ENCODE assay signal across 8 mouse cellular contexts in the genomic region with DNA sequence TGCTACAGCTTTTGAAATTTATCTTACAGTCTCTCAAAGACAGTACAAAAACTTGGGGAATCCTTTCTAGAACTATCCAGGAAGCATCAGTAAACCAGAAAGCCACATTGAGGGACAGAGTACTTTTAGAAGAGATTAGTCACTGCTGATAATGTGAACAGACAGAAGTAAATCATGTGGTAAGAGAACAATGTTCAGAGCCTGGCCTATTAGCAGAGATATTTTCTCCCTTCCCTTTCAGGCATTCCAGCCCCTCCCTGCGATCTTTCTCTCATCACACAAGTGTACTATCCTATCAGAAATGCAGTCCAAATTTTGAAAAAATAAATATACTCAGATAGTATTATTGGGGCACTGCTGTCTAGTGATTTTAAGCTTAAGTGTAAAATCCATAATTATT. TPM values are rescaled to one million over a fixed set of nuclear protein-coding genes. Genes with fewer than 3 reads are reported as not detected.
DNase-seq lines count a peak whose midpoint lies in the region; ATAC-seq lines count a peak whose summit lies in the region.

No protein-coding gene starts in this region.

- 79% methylated on average over 1 of the region's 1 CpGs for WGBS in hindbrain, embryonic 10.5 days
- 87% methylated on average over 1 of the region's 1 CpGs for whole genome bisulfite sequencing in hindbrain, embryonic 11.5 days
- 79% methylated on average over 1 of the region's 1 CpGs for WGBS in hindbrain, embryonic 15.5 days
- WGBS in midbrain, embryonic 14.5 days: 79% methylated on average over 1 of the region's 1 CpGs

- H3K4me1 ChIP-seq in hindbrain, embryonic 10.5 days (replicated peaks): peaks cover 8% of the 10 kb centered on the region
- no peaks in the 10 kb centered on the region for H3K4me1 ChIP-seq in hindbrain, embryonic 11.5 days (replicated peaks; ENCODE audit: control insufficient read depth, insufficient read depth, low read length)
- H3K4me1 ChIP-seq in hindbrain, embryonic 15.5 days (replicated peaks): peaks cover 26% of the 10 kb centered on the region
- H3K4me1 ChIP-seq in midbrain, embryonic 14.5 days (ENCODE audit: control insufficient read depth, insufficient read depth, low read length): 0 out of 2 replicates have a peak, but pooled peaks cover 3% of the 10 kb centered on the region

- no peaks in the 10 kb centered on the region for H3K36me3 ChIP-seq in hindbrain, embryonic 10.5 days
- H3K36me3 ChIP-seq in hindbrain, embryonic 11.5 days (ENCODE audit: control insufficient read depth, insufficient read depth, low read length): no peaks in the 10 kb centered on the region
- H3K36me3 ChIP-seq in hindbrain, embryonic 15.5 days: no peaks in the 10 kb centered on the region
- no peaks in the 10 kb centered on the region for H3K36me3 ChIP-seq in midbrain, embryonic 14.5 days (ENCODE audit: control insufficient read depth, insufficient read depth, low read length)

- peaks cover under 1% of the 10 kb centered on the region; the same call in 1 of the 2 replicates for H3K9me3 ChIP-seq in hindbrain, embryonic 10.5 days
- H3K9me3 ChIP-seq in hindbrain, embryonic 11.5 days (ENCODE audit: control insufficient read depth, low read length): no peaks in the 10 kb centered on the region
- H3K9me3 ChIP-seq in hindbrain, embryonic 15.5 days: no peaks in the 10 kb centered on the region
- H3K9me3 ChIP-seq in midbrain, embryonic 14.5 days (ENCODE audit: control insufficient read depth, low read length): no peaks in the 10 kb centered on the region

- H3K4me2 ChIP-seq in hindbrain, embryonic 11.5 days (replicated peaks; ENCODE audit: low read depth, low read length): no peak overlapping the region
- peak overlapping the region; percentile 73 for H3K4me2 ChIP-seq in hindbrain, embryonic 15.5 days
- H3K4me2 ChIP-seq in midbrain, embryonic 14.5 days (ENCODE audit: low read length): peak overlapping the region; percentile 63

- H3K27ac ChIP-seq in hindbrain, embryonic 10.5 days: peak overlapping the region; percentile 89; the same call in 1 of the 2 replicates
- H3K27ac ChIP-seq in hindbrain, embryonic 11.5 days (ENCODE audit: low read depth, low read length): no peak overlapping the region
- H3K27ac ChIP-seq in hindbrain, embryonic 15.5 days (replicated peaks): no peak overlapping the region
- H3K27ac ChIP-seq in midbrain, embryonic 14.5 days (replicated peaks; ENCODE audit: low read depth, low read length): no peak overlapping the region

- DNase-seq in hindbrain, embryonic 10.5 days (ENCODE audit: low spot score): no peak
- no peak for DNase-seq in hindbrain, embryonic 11.5 days (ENCODE audit: low spot score)
- DNase-seq in brain, adult 2 months (ENCODE audit: low read depth, low spot score): peak; percentile 5
- DNase-seq in midbrain, embryonic 14.5 days: no peak
- DNase-seq in spleen, postnatal 14 days (ENCODE audit: low spot score in 2 of 2): no peak
- DNase-seq in thymus, postnatal 0 days (ENCODE audit: low spot score): no peak
- no peak for DNase-seq in urinary bladder, adult 2 months (ENCODE audit: low spot score)

- H3K27me3 ChIP-seq in hindbrain, embryonic 10.5 days (ENCODE audit: insufficient read depth, poor library complexity, severe bottlenecking): no peaks in the 10 kb centered on the region
- H3K27me3 ChIP-seq in hindbrain, embryonic 11.5 days (ENCODE audit: control insufficient read depth, insufficient read depth, low read length): no peaks in the 10 kb centered on the region
- no peaks in the 10 kb centered on the region for H3K27me3 ChIP-seq in hindbrain, embryonic 15.5 days
- no peaks in the 10 kb centered on the region for H3K27me3 ChIP-seq in midbrain, embryonic 14.5 days (ENCODE audit: control insufficient read depth, insufficient read depth, low read length)

- peak overlapping the region; percentile 68 for H3K4me3 ChIP-seq in hindbrain, embryonic 10.5 days
- H3K4me3 ChIP-seq in hindbrain, embryonic 11.5 days (ENCODE audit: low read depth, low read length): no peak overlapping the region
- peak overlapping the region; percentile 53 for H3K4me3 ChIP-seq in hindbrain, embryonic 15.5 days
- H3K4me3 ChIP-seq in midbrain, embryonic 14.5 days (replicated peaks; ENCODE audit: low read depth, low read length): peak overlapping the region; percentile 50; the same call in 1 of the 2 replicates

- no peak for ATAC-seq in hindbrain, embryonic 11.5 days (ENCODE audit: low FRiP score)
- no peak for ATAC-seq in hindbrain, embryonic 15.5 days (ENCODE audit: low FRiP score, low read depth)
- ATAC-seq in midbrain, embryonic 14.5 days (ENCODE audit: low FRiP score, low TSS enrichment): no peak

- no peak overlapping the region for H3K9ac ChIP-seq in hindbrain, embryonic 11.5 days (ENCODE audit: low read depth, low read length)
- H3K9ac ChIP-seq in hindbrain, embryonic 15.5 days: peak overlapping the region; percentile 64; the same call in 1 of the 2 replicates
- H3K9ac ChIP-seq in midbrain, embryonic 14.5 days (replicated peaks; ENCODE audit: low read length): peak overlapping the region; percentile 57; the same call in 1 of the 2 replicates

RNA-seq across cellular contexts. Expression of a gene that starts 0.9 kb away (rescaled TPM):
- polyA plus RNA-seq in hindbrain, embryonic 10.5 days (2016; fragmentation: Nextera tagmentation; extraction: Ambion mirVana): 5.0 and 6.0 TPM in 2 replicates
- 4.0 and 5.3 TPM in 2 replicates for polyA plus RNA-seq in hindbrain, embryonic 11.5 days (2014; fragmentation: Nextera tagmentation; extraction: Ambion mirVana)
- polyA plus RNA-seq in hindbrain, embryonic 15.5 days (2015; fragmentation: Nextera tagmentation; extraction: Ambion mirVana): 8.5 and 9.4 TPM in 2 replicates
- polyA plus RNA-seq in midbrain, embryonic 14.5 days (2014; fragmentation: Nextera tagmentation; extraction: Ambion mirVana): 5.4 and 6.7 TPM in 2 replicates
- 3.7 and 3.8 TPM in 2 replicates for polyA plus RNA-seq in thymus, postnatal 0 days (2015; fragmentation: Nextera tagmentation; extraction: Ambion mirVana)
- polyA plus RNA-seq in urinary bladder, adult 2 months (2012; rRNA removed): 5.8 and 6.5 TPM in 2 replicates

RNA-seq across cellular contexts. Expression of a gene that starts 26.9 kb away (rescaled TPM):
- 4.5 and 4.6 TPM in 2 replicates for polyA plus RNA-seq in hindbrain, embryonic 10.5 days (2016; fragmentation: Nextera tagmentation; extraction: Ambion mirVana)
- 6.0 and 6.3 TPM in 2 replicates for polyA plus RNA-seq in hindbrain, embryonic 11.5 days (2014; fragmentation: Nextera tagmentation; extraction: Ambion mirVana)
- polyA plus RNA-seq in hindbrain, embryonic 15.5 days (2015; fragmentation: Nextera tagmentation; extraction: Ambion mirVana): 6.3 and 7.4 TPM in 2 replicates
- polyA plus RNA-seq in midbrain, embryonic 14.5 days (2014; fragmentation: Nextera tagmentation; extraction: Ambion mirVana): 10.5 and 11.1 TPM in 2 replicates
- 7.8 and 8.5 TPM in 2 replicates for polyA plus RNA-seq in thymus, postnatal 0 days (2015; fragmentation: Nextera tagmentation; extraction: Ambion mirVana)
- polyA plus RNA-seq in urinary bladder, adult 2 months (2012; rRNA removed): 3.7 and 4.1 TPM in 2 replicates

RNA-seq across cellular contexts. Expression of a gene that starts 41.2 kb away (rescaled TPM):
- 9.0 and 11.8 TPM in 2 replicates for polyA plus RNA-seq in hindbrain, embryonic 10.5 days (2016; fragmentation: Nextera tagmentation; extraction: Ambion mirVana)
- 11.9 and 14.3 TPM in 2 replicates for polyA plus RNA-seq in hindbrain, embryonic 11.5 days (2014; fragmentation: Nextera tagmentation; extraction: Ambion mirVana)
- 13.6 and 15.9 TPM in 2 replicates for polyA plus RNA-seq in hindbrain, embryonic 15.5 days (2015; fragmentation: Nextera tagmentation; extraction: Ambion mirVana)
- polyA plus RNA-seq in midbrain, embryonic 14.5 days (2014; fragmentation: Nextera tagmentation; extraction: Ambion mirVana): 13.9 and 15.9 TPM in 2 replicates
- polyA plus RNA-seq in thymus, postnatal 0 days (2015; fragmentation: Nextera tagmentation; extraction: Ambion mirVana): 7.8 and 9.0 TPM in 2 replicates
- polyA plus RNA-seq in urinary bladder, adult 2 months (2012; rRNA removed): 7.4 and 7.7 TPM in 2 replicates

RNA-seq across cellular contexts. Expression of a gene that starts 51.4 kb away (rescaled TPM):
- polyA plus RNA-seq in hindbrain, embryonic 10.5 days (2016; fragmentation: Nextera tagmentation; extraction: Ambion mirVana): 2.1 and 3.0 TPM in 2 replicates
- 3.8 and 3.9 TPM in 2 replicates for polyA plus RNA-seq in hindbrain, embryonic 11.5 days (2014; fragmentation: Nextera tagmentation; extraction: Ambion mirVana)
- 3.6 and 3.7 TPM in 2 replicates for polyA plus RNA-seq in hindbrain, embryonic 15.5 days (2015; fragmentation: Nextera tagmentation; extraction: Ambion mirVana)
- polyA plus RNA-seq in midbrain, embryonic 14.5 days (2014; fragmentation: Nextera tagmentation; extraction: Ambion mirVana): 2.6 and 3.6 TPM in 2 replicates
- 1.1 and 1.6 TPM in 2 replicates for polyA plus RNA-seq in thymus, postnatal 0 days (2015; fragmentation: Nextera tagmentation; extraction: Ambion mirVana)
- polyA plus RNA-seq in urinary bladder, adult 2 months (2012; rRNA removed): 2.2 and 2.3 TPM in 2 replicates
